Mouse (Mus musculus) small intestine, adult 2 months (tissue): ENCODE measurements around the gene Chst11. TPM values are rescaled to one million over a fixed set of nuclear protein-coding genes. Genes with fewer than 3 reads are reported as not detected.

Experiments used
- H3K27ac ChIP-seq: fragments of 200-500 bp; 2 replicates; pipeline ENCODE4 v1.5.1; 2012; ENCODE audit warnings: low read depth, low read length, control low read depth, inconsistent platforms; ENCODE audit not compliant: insufficient read depth
- H3K27me3 ChIP-seq: fragments of 200-500 bp; 2 replicates; pipeline ENCODE4 v1.6.1; 2012; ENCODE audit warnings: mild to moderate bottlenecking, moderate library complexity, low read length, inconsistent platforms; ENCODE audit not compliant: control insufficient read depth, insufficient read depth
- H3K36me3 ChIP-seq: fragments of 200-500 bp; 2 replicates; pipeline ENCODE4 v1.6.1; 2012; ENCODE audit warnings: mild to moderate bottlenecking, low read length, control low read depth, inconsistent platforms; ENCODE audit not compliant: control insufficient read depth, insufficient read depth
- H3K4me1 ChIP-seq: fragments of 200-500 bp; 2 replicates; pipeline ENCODE4 v1.6.1; 2012; ENCODE audit warnings: low read length, inconsistent platforms, mixed read lengths; ENCODE audit not compliant: control insufficient read depth, insufficient read depth, insufficient read length
- H3K4me3 ChIP-seq: fragments of 200-500 bp; 2 replicates; pipeline ENCODE4 v1.5.1; 2012; ENCODE audit warnings: low read depth, mild to moderate bottlenecking, control low read depth, inconsistent platforms, low read length, moderate library complexity
- CTCF ChIP-seq: fragments of 200-500 bp; IDR thresholded peaks from 2 replicates; pipeline ENCODE4 v1.5.1; 2012; ENCODE audit warnings: low read depth, mild to moderate bottlenecking, control low read depth, inconsistent platforms, low read length, moderate library complexity, mixed read lengths; ENCODE audit not compliant: insufficient replicate concordance, insufficient read length; ENCODE audit errors: extremely low read depth
- POLR2A ChIP-seq: fragments of 200-500 bp; IDR thresholded peaks from 2 replicates; pipeline ENCODE4 v1.6.1; 2012; ENCODE audit warnings: low read depth, mild to moderate bottlenecking, control low read depth, inconsistent platforms, low read length, moderate library complexity
- WGBS: fragments of 180-500 bp; shearing (Covaris S2); methylation state at CpG from one replicate; pipeline ENCODE4 v1.1.7; 2018; 5-methylcytosine and 5-hydroxymethylcytosine counted together
- polyA plus RNA-seq: library from polyadenylated mRNA; depleted of rRNA; stranded (reverse); fragments of >200 nt; gene quantifications from 2 replicates; pipeline ENCODE4 v1.2.3, GENCODE M21; 2012

Gene Chst11
- polyA plus RNA-seq, 1 experiment: 5.5 TPM

DNA sequence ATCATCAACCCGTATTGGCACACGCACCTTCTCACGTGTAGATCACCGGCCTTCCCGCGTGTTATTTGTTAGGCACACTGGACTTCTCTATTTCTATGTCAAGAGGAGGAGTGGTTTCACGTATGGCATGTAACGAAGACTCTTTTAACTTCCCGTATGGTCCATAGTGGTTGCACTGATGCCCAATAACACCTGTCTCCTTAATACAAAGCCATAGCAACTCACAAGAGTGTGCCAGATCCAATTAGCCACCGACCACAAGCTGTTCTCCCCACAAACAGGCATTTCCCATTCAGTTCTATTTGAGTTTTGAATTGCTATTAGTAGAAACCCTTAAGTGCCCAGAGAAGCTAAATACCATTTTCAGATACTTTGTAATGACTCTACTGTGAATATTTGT, 234.9 kb downstream of the Chst11 start:
- no peaks in the 10 kb centered on the region for H3K27me3 ChIP-seq
- TF ChIP-seq POLR2A: no peak
- TF ChIP-seq CTCF: no peak
- H3K36me3 ChIP-seq: no peaks in the 10 kb centered on the region
- H3K27ac ChIP-seq: no peak overlapping the region
- 85% methylated on average over 10 of the region's 10 CpGs for WGBS
- H3K4me1 ChIP-seq: no peaks in the 10 kb centered on the region
- no peak overlapping the region for H3K4me3 ChIP-seq

DNA sequence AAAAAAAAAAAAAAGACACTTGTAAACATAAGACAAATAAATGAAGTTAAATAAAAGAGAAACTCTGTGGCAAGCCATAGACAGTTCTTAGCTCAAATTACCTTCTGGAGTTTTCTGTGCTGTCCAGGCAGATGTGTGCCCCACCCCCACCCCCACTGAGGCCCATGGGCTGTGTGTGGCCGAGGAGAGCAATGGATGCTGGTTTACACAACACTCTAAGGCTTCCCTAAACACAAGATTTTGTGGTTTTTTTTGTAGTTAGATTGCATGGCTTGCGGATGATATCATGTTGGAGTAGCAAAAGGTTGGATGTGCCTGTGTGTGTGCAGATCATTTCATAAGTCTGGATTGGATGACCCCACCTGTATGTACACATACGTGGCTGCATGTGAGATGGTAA, 235.5 kb downstream of the Chst11 start:
- no peaks in the 10 kb centered on the region for H3K27me3 ChIP-seq
- H3K4me3 ChIP-seq: no peak overlapping the region
- no peak overlapping the region for H3K27ac ChIP-seq
- no peaks in the 10 kb centered on the region for H3K4me1 ChIP-seq
- WGBS: 78% methylated on average over 3 of the region's 3 CpGs
- no peaks in the 10 kb centered on the region for H3K36me3 ChIP-seq
- TF ChIP-seq POLR2A: no peak
- no peak for TF ChIP-seq CTCF

DNA sequence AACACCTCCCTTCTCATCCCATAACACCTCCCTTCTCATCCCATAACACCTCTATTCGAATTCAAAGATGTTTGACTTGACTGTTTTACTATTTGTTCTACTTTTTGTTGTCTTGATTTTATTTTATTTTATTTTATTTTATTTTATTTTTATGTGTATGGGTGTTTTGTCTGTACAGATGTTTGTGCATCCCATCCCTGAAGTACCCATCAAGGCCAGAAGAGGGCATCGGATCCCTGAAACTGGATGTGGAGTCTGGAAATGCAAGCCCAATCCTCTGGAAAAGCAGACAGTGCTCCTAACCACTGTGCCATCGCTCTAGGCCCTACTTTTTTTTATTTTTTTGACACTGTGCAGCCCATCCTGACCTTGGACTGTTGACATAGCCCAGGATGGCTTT, 239.7 kb downstream of the Chst11 start:
- Histone ChIP-seq H3K4me1 (no peaks in the 10 kb centered on the region), H3K36me3 (no peaks in the 10 kb centered on the region), H3K27me3 (no peaks in the 10 kb centered on the region), H3K4me3 (no peak overlapping the region), H3K27ac (no peak overlapping the region)
- TF ChIP-seq CTCF: peak; percentile 42; the same call in 1 of the 2 replicates
- no peak for TF ChIP-seq POLR2A
- 54% methylated on average over 3 of the region's 3 CpGs for WGBS

DNA sequence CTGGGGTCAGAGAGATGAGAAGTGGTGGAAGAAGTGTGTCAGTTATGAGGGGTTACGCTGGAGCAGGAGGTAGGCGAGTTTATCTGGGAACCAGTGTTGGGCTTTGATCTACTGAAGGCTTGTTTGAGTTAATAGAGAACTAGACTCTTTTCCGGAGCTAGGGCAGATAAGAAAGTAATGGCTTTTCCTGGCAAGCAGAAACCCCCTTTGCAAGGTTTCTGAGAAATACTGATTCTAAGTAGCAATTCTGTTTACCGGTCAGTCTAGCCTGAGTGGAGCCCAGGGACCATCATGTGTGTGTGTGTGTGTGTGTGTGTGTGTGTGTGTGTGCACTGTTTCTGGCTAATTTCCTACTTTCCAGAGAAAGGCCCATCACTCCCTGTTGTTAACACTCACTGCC, 243.3 kb downstream of the Chst11 start:
- Histone ChIP-seq H3K36me3 (no peaks in the 10 kb centered on the region; the same call in 1 of the 2 replicates), H3K27ac (no peak overlapping the region), H3K27me3 (no peaks in the 10 kb centered on the region), H3K4me3 (no peak overlapping the region), H3K4me1 (no peaks in the 10 kb centered on the region)
- 64% methylated on average over 4 of the region's 4 CpGs for WGBS
- TF ChIP-seq CTCF: no peak

DNA sequence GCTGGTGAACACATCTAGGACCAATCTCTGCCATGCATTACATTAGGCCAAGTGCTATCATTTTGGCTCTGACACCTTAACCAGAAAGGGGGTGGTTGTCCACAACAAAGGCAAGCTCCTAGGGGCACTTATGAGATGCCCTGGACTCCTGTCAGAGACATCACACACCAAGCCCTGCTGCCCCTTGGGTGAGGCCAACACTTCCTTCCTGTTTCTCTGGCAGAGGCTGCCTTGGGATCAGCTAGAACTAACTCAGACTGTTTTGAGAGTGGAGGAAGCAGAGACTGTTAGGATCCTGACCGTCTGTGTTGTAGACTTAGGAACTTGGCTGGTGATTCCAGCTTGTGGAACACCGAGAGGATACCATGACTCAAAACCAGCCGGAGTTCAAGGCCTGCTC, 248.7 kb downstream of the Chst11 start:
- no peak overlapping the region for H3K27ac ChIP-seq
- H3K27me3 ChIP-seq: no peaks in the 10 kb centered on the region
- H3K4me1 ChIP-seq: no peaks in the 10 kb centered on the region
- 82% methylated on average over 3 of the region's 3 CpGs for WGBS
- no peak overlapping the region for H3K4me3 ChIP-seq
- no peaks in the 10 kb centered on the region; the same call in 1 of the 2 replicates for H3K36me3 ChIP-seq
- no peak for TF ChIP-seq CTCF
- no peak for TF ChIP-seq POLR2A

DNA sequence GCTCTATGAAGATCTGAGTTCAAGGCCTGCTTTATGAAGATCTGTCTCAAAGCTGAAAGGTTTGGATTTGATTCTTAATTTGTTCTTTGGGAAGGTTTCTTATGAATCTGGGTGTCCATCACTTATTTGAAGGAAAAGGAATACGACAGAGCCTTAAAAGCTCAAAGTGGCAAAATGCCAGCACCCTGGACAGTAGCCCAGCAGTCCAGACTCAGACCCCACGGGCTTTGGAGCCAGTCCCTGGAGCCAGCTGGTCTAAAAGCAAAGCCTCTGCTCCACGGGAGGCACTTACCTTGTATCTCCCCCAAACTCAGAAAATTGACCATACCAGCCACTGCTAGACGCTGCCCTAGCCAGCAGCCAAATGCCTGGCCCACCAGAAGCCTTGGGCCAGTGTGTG, 249.1 kb downstream of the Chst11 start:
- H3K4me3 ChIP-seq: no peak overlapping the region
- WGBS: 55% methylated on average over 4 of the region's 4 CpGs
- no peaks in the 10 kb centered on the region; the same call in 1 of the 2 replicates for H3K36me3 ChIP-seq
- H3K27me3 ChIP-seq: no peaks in the 10 kb centered on the region
- TF ChIP-seq CTCF: no peak
- no peak for TF ChIP-seq POLR2A
- H3K27ac ChIP-seq: no peak overlapping the region
- H3K4me1 ChIP-seq: peaks cover 4% of the 10 kb centered on the region; the same call in 1 of the 2 replicates

DNA sequence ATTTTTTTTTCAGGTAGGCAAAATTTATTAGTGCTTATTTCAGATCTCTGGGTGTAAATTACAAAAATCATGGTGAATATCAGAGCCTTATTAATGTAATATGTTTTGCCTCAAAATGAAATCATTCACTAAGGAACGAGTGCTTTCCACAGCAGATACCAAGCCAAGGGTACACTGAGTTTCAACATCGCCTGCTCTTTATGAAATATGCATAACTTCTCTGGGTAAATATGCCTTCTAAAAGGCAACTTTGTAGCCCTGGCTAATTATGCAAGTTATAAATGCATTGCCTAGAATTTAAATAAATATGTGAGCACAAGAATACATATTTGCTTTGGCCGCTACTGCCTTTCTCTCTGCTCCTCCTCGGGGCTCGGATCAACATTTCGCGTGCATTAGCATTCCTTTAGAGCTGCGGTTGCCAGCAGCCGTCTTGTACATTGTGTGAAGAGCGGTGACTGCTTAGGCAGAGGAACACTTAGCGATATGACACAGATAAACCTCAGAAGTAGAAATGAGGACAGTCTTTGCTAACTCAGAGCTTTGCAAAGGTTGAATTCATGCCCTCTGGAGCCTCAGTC, 256.9 kb downstream of the Chst11 start:
- WGBS: 56% methylated on average over 11 of the region's 11 CpGs
- no peak overlapping the region for H3K4me3 ChIP-seq

More for the DNA sequence above, 256.9 kb downstream of the Chst11 start:
- Histone ChIP-seq H3K27ac (no peak overlapping the region), H3K36me3 (peaks cover 3% of the 10 kb centered on the region; the same call in 1 of the 2 replicates), H3K4me1 (peaks cover 9% of the 10 kb centered on the region), H3K27me3 (no peaks in the 10 kb centered on the region)
- TF ChIP-seq POLR2A: no peak
- TF ChIP-seq CTCF: no peak
